Mouse (Mus musculus) lung, adult 2 months (tissue): ENCODE measurements around the gene Cdh6. TPM values are rescaled to one million over a fixed set of nuclear protein-coding genes. Genes with fewer than 3 reads are reported as not detected.

Experiments
- DNase-seq: peaks from one replicate; pipeline ENCODE4 v3.0.0; 2022
- H3K4me1 ChIP-seq: fragments of 200-500 bp; 2 replicates; pipeline ENCODE4 v1.6.1; 2011; ENCODE audit warnings: low read length; ENCODE audit not compliant: control insufficient read depth, insufficient read depth
- H3K4me3 ChIP-seq: fragments of 200-500 bp; replicated peaks from 2 replicates; pipeline ENCODE3; 2011; ENCODE audit warnings: low read depth, mild to moderate bottlenecking, control low read depth, low read length; ENCODE audit errors: extremely low read depth
- CTCF ChIP-seq: fragments of 200-500 bp; IDR thresholded peaks from 2 replicates; pipeline ENCODE4 v1.5.1; 2011; ENCODE audit warnings: mild to moderate bottlenecking, low read length, control low read depth; ENCODE audit not compliant: insufficient read depth
- POLR2A ChIP-seq: fragments of 200-500 bp; IDR thresholded peaks from 2 replicates; pipeline ENCODE4 v1.6.1; 2011; ENCODE audit warnings: low read depth, mild to moderate bottlenecking, control low read depth, low read length, borderline replicate concordance; ENCODE audit errors: extremely low read depth
- WGBS: fragments of 180-500 bp; shearing (Covaris S2); methylation state at CpG from one replicate; pipeline ENCODE4 v1.1.7; 2018; 5-methylcytosine and 5-hydroxymethylcytosine counted together
- polyA plus RNA-seq: library from polyadenylated mRNA; depleted of rRNA; stranded (reverse); fragments of >200 nt; gene quantifications from 2 replicates; pipeline ENCODE4 v1.2.3, GENCODE M21; 2012

Cdh6 gene
- polyA plus RNA-seq, 1 experiment: 0.41 TPM

DNA sequence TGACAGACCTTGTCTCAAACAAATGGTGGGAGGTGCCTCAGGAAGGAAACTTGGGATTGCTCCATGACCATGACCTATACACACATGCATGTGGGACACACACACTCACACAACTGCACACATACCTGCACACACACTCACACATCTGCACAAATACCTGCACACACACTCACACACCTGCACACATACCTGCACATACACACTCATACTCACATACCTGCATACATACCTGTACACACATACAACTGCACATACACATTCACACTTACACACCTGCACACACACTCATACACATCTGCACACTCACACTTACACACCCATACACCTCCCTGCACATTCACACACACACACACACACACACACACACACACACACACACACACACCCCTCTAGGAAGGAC, 20.6 kb upstream of the Cdh6 start:
- Histone ChIP-seq H3K4me1 (no peaks in the 10 kb centered on the region), H3K4me3 (no peak overlapping the region)
- no peak for DNase-seq
- TF ChIP-seq CTCF (no peak), POLR2A (no peak)

DNA sequence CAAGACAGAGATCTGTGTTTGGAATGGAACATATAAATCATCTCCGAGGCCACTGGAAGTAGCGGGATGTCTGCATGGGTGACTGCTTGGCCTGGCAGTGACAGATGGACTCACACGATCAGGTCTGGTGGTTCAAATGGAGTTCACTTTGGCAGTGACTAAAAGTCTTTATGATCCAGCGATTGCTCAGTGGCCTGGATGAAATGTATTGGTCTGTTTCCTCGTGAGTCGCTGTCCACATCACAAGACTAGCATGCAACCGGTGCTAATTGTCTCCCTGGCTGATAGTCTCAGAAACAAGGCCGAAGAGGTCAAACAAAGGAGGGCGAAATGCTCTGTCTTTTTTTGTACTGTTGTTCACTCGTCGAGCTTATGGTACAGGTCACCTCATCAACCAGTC, 19.6 kb upstream of the Cdh6 start:
- 51% methylated on average over 11 of the region's 11 CpGs for WGBS

DNA sequence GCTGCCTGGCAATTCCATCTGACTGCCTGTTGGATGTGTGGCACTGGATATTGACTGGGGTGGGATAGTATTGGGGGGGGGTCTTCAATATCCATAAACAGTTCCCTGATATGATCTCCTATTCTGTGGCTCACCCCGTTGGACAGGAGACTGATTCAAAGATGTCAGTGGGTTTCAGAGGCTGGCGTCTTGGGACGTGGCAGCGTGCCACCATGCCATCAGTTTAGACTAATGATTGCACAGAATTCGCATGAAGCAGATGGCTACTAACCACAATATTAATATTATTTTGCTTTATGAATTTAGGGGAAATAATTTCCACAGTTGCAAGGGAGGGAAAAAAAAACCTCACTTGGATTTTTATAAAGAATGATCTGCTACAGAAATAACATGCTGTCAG, 10.2 kb upstream of the Cdh6 start:
- TF ChIP-seq CTCF (no peak), POLR2A (no peak)
- no peak for DNase-seq
- no peaks in the 10 kb centered on the region for H3K4me1 ChIP-seq
- WGBS: 68% methylated on average over 5 of the region's 5 CpGs
- no peak overlapping the region for H3K4me3 ChIP-seq

More for the DNA sequence above, 19.6 kb upstream of the Cdh6 start:
- TF ChIP-seq CTCF: no peak
- no peak for TF ChIP-seq POLR2A
- no peak for DNase-seq
- H3K4me3 ChIP-seq: no peak overlapping the region
- no peaks in the 10 kb centered on the region for H3K4me1 ChIP-seq

DNA sequence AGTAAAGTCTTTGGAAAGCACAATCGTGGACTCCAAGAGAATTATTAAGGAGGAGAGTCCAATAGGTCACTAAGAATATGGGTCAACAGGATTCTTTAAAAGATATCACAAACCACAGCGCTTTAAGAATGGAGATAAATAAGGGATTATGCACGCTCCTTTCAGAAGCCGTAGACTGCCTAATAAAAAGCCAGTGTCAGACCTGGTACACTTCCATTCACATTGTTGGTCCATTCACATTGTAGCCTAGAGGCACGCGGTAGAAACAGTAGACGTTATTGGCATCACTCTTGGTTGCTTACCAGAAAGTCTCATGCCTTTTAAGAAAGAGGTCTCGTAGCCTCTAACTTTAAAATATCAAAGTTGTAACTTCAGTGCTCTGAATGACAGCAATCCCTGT, 8.0 kb upstream of the Cdh6 start:
- H3K4me3 ChIP-seq: no peak overlapping the region
- no peak for DNase-seq
- no peak for TF ChIP-seq CTCF
- H3K4me1 ChIP-seq: no peaks in the 10 kb centered on the region
- 88% methylated on average over 8 of the region's 8 CpGs for WGBS

DNA sequence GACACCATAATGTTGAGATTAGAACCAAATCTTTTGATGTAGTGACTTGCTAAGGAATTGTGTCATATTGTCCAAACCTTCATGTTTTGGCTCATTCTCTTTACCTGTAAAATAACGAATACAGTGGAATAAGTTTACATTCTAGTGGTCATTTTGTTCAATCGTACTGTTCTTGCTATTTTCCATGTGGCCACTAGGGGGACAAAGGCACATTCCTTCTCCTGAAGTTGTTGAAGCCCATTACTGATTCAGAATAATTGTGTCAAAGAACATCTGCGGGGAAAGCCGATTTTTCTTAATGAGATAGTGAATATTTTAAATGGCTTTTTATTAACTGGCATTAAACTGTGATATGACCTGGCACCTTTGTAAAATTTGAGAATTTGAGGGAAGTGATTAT, 7.5 kb upstream of the Cdh6 start:
- WGBS: 30% methylated on average over 4 of the region's 4 CpGs
- no peak for DNase-seq
- TF ChIP-seq POLR2A (no peak), CTCF (peak; percentile 36; the same call in 1 of the 2 replicates)
- Histone ChIP-seq H3K4me3 (no peak overlapping the region), H3K4me1 (no peaks in the 10 kb centered on the region)

DNA sequence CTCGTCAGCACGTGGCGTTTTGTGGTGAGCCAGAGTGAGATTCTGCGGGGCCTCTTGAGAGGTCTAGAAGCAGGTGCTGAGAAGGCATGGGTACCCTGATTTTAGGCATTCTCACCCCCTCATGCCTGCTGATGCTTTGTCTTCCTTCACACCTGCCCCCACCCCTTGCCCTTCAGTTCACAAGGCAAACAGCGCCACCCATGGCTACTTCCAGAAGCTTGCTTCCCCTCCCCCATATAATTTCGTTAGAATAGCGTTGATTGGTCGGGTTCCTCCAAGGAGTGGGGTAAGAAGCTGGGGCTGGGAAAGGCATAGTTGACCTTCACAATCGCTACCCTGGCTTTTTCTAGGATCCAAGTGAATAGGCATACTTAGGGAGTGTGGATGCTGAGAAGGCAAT, 2.5 kb upstream of the Cdh6 start:
- 36% methylated on average over 9 of the region's 9 CpGs for WGBS
- H3K4me3 ChIP-seq: no peak overlapping the region
- H3K4me1 ChIP-seq: peaks cover 7% of the 10 kb centered on the region; the same call in 1 of the 2 replicates
- DNase-seq: no peak
- TF ChIP-seq CTCF (no peak), POLR2A (no peak)

DNA sequence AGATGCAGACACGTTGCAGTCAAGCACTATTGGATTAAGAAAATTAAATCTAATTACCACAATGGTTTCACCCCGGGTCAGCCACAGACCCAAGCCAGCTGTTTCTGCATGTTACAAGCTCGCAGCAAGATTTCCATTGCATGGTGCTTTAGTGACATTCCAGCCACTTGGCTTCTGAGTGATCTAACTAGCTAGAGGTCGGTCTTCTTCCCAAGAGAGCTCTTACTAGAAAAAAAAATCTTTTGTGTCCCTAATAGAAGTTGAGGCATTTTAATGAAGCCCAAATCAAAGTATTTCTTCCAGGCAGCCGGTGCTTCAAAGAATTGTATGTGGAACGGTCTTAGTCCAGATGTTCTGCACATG, 1.1 kb upstream of the Cdh6 start:
- H3K4me1 ChIP-seq: peaks cover 7% of the 10 kb centered on the region; the same call in 1 of the 2 replicates
- 30% methylated on average over 6 of the region's 6 CpGs for WGBS
- TF ChIP-seq POLR2A (no peak), CTCF (no peak)
- H3K4me3 ChIP-seq: no peak overlapping the region
- no peak for DNase-seq

DNA sequence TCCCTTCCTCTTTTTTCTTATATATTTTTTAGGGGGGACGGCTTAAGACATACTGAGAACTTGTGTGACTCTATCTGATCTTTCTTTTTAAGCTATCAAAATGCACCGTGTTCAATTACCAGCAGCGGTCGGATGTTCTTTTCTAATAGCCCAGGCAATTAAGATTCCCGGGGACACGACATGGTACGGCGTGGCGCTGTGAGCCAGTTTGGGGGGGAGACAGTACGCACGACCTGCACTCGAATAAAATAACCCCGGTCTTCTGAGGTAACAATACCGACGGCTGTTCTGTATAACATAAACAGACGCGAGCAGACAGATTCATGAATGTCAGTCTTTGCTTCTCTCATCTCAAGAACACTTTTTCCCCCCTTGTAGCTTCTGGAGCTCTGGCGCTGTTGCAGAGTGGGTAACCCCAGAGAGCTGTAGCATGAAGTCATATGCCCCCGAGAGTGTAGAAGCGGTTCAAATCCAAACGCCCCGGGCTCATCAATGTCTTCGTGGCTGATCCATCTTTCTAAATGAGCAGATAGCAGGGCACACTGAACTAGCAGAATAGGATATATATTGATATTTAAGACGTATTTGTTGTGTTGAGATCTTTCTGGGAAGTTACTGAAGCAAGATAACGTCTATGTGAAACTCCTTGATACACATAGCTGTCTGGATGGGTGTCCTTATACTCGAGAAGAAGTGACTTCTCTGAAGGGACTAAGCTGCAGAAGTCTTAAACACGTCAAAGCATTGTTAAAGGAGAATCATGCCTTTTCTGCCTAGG, 554 bp upstream of the Cdh6 start:
- WGBS: 2% methylated on average over 27 of the region's 27 CpGs
- no peak overlapping the region for H3K4me3 ChIP-seq
- H3K4me1 ChIP-seq: peaks cover 7% of the 10 kb centered on the region; the same call in 1 of the 2 replicates
- DNase-seq: no peak
- TF ChIP-seq CTCF (no peak), POLR2A (no peak)

DNA sequence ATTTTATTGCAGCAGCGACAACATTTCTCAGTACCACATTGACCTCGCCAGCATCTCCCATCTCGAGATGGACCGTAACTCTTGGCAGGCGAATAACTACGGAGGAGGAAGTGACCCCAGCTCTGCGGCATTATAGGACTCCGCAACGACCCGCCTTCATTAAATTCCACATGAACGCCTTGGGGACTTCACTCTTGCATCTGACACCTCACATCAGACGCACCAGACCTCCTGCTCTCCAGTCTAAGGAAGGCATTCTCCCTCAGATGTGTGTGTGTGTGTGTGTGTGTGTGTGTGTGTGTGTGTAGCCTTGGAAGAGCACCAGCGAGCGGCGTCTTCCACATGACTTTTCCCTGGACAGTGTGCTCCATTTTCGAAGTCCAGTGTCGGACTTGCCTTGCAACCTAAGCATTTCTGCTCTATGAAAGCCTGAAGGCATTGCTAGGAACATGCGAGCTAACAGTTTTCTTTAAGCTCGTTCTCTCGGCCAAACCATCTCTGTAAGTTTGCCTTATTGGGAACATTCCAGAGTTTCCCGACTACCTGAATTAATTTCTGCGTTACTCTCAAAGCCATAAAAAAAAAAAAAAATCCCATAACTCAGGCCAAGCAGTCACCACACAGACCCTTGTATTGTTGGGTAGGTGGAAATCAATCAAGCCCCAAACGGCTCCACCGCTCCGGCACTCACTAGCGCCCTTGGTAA, 957 bp downstream of the Cdh6 start:
- Histone ChIP-seq H3K4me1 (peaks cover 7% of the 10 kb centered on the region; the same call in 1 of the 2 replicates), H3K4me3 (peak overlapping the region; percentile 25)
- DNase-seq: no peak
- WGBS: 2% methylated on average over 26 of the region's 26 CpGs
- TF ChIP-seq POLR2A (no peak), CTCF (no peak)

DNA sequence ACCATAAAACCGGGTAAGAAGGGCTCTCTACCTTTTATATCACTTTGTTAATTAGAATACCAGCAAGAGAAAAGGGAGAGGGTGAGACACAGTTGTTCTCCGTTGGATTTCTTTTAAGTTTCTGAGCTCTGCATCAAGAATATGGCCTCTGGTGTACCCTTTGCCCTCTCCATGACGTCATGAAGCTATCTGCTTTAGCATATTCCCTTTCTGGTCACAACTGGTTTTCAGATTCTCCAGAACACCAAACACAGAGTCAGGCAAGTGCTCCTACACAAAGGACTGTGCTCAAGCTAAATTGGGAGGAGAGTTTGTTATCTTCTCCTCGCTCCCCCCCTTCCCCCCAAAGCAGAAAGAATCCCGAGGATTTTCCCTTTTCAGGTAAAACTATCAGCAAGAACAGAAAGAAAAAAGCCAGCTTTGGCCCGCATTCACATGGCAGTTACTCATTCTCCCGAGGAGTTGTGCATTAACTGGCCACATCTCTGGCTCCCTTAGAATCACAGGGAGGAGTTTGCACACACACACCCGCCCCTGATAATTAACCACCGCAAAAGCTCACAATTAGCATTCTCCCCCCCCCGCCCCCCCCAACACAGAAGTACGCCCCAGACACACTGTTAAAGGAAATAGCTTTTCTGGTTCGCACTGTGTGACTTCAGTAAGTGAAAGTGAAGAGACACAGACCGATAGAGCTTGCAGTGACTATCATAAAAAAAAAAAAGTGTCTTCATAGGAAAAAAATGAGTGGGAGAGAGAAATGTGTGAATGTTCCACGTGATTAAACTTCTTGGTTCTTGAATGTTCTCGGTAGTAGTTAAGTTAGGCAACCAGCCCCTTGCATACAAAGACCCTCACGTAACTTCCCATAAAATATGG, 1.8 kb downstream of the Cdh6 start:
- Histone ChIP-seq H3K4me1 (peaks cover 7% of the 10 kb centered on the region; the same call in 1 of the 2 replicates), H3K4me3 (peak overlapping the region; percentile 25)
- WGBS: 8% methylated on average over 16 of the region's 16 CpGs
- no peak for TF ChIP-seq POLR2A
- TF ChIP-seq CTCF: no peak
- no peak for DNase-seq
